Mouse (Mus musculus) E14TG2a.4 (cell line): ENCODE data around the gene Ifrd1.

Experiments
- CTCF ChIP-seq: conservative IDR thresholded peaks from 2 replicates; pipeline ENCODE4 v1.5.1; 2014; ENCODE audit warnings: low read length
- NANOG ChIP-seq: IDR thresholded peaks from 2 replicates; pipeline ENCODE4 v1.6.1; 2014; ENCODE audit warnings: borderline replicate concordance, low read length, mixed read lengths
- POU5F1 ChIP-seq: IDR thresholded peaks from 2 replicates; pipeline ENCODE4 v1.6.1; 2014; ENCODE audit warnings: low read length, borderline replicate concordance

DNA sequence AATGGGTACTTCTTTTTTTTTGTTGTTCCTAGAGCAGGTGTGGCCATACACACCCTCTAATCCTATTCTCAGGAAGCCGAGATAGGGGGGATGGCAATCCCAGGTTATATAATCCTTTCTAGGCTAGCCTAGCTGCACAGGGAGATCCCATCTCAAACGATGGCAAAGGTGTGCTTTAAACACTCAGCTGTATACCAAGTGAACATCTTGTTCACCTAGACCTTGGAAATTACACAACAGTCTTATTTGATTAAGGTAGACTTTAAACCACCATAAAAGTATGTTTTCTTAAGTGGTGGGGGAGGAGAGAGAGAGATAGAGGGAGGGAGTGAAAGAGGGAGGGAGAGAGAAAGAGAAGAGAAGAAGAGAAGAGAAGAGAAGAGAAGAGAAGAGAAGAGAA lies 87.5 kb downstream of the Ifrd1 start:
- TF ChIP-seq CTCF (no peak), POU5F1 (no peak), NANOG (no peak)
